Mouse (Mus musculus) intestine, embryonic 16.5 days (tissue): ENCODE data around the gene Slc5a4a. TPM values are rescaled to one million over a fixed set of nuclear protein-coding genes. Genes with fewer than 3 reads are reported as not detected.

Experiments used
- ATAC-seq: fragments of 200-750 bp; cut with Nextera tagmentation; 2 replicates; pipeline ENCODE4 v1.8.0; 2017; ENCODE audit warnings: moderate TSS enrichment, moderate library complexity
- H3K27ac ChIP-seq: fragments of 300-500 bp; sonication (generic); 2 replicates; pipeline ENCODE4 v1.5.1; 2014; ENCODE audit warnings: mild to moderate bottlenecking, low read length
- H3K27me3 ChIP-seq: fragments of 300-500 bp; sonication (generic); replicated peaks from 2 replicates; pipeline ENCODE4 v1.6.1; 2014; ENCODE audit warnings: low read length, control low read depth, mixed read lengths; ENCODE audit not compliant: control insufficient read depth, insufficient read depth
- H3K36me3 ChIP-seq: fragments of 300-500 bp; sonication (generic); 2 replicates; pipeline ENCODE4 v1.6.1; 2014; ENCODE audit warnings: low read length, control low read depth; ENCODE audit not compliant: control insufficient read depth, insufficient read depth
- H3K4me1 ChIP-seq: fragments of 300-500 bp; sonication (generic); 2 replicates; pipeline ENCODE4 v1.6.1; 2014; ENCODE audit warnings: low read length, control low read depth, mixed read lengths; ENCODE audit not compliant: control insufficient read depth, insufficient read depth
- H3K4me2 ChIP-seq: fragments of 300-500 bp; sonication (generic); 2 replicates; pipeline ENCODE4 v1.6.1; 2014; ENCODE audit warnings: low read depth, low read length, control low read depth
- H3K4me3 ChIP-seq: fragments of 300-500 bp; sonication (generic); 2 replicates; pipeline ENCODE4 v1.5.1; 2014; ENCODE audit warnings: mild to moderate bottlenecking, low read length
- H3K9ac ChIP-seq: fragments of 300-500 bp; sonication (generic); 2 replicates; pipeline ENCODE4 v1.6.1; 2014; ENCODE audit warnings: low read depth, low read length
- H3K9me3 ChIP-seq: fragments of 300-500 bp; sonication (generic); 2 replicates; pipeline ENCODE4 v1.6.1; 2016; ENCODE audit warnings: low read length, control low read depth; ENCODE audit not compliant: control insufficient read depth
- WGBS: fragments of 180-500 bp; shearing (Covaris S2); extraction: QIAGEN DNeasy Blood & Tissue Kit; methylation state at CpG from one replicate; pipeline ENCODE4 v1.1.7; 2014; 5-methylcytosine and 5-hydroxymethylcytosine counted together
- polyA plus RNA-seq: library from polyadenylated mRNA; unstranded; fragments of >200 nt; fragmentation: Nextera tagmentation; extraction: Ambion mirVana; gene quantifications from 2 replicates; pipeline ENCODE4 v1.2.1, GENCODE M21; 2015

Slc5a4a gene
- polyA plus RNA-seq, 1 experiment from 2014 or later = 0.28 TPM

DNA sequence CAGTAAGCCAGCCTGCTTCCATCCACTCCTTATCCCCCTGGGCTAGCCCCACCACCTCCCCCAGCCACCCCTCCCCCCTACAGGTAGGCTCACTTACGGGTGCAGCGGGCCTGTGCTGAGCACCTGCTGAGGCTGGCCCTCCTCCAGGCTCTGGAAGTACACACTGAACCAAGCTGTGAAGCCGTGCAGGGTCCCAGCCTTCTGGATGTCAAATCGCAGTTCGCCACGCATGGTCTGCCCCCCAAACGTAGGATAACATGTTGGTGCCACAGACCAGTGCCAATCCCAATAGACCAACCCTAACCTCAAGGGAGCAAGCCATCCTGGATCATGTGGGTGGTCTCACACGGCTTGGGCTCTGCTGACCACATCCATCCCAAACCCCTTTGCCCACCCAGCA, 62.0 kb downstream of the Slc5a4a start:
- Histone ChIP-seq H3K4me2 (no peak overlapping the region), H3K36me3 (peaks cover 6% of the 10 kb centered on the region), H3K27ac (no peak overlapping the region), H3K9ac (no peak overlapping the region), H3K4me1 (no peaks in the 10 kb centered on the region), H3K4me3 (no peak overlapping the region), H3K9me3 (0 out of 2 replicates have a peak, but pooled peaks cover 4% of the 10 kb centered on the region), H3K27me3 (no peaks in the 10 kb centered on the region)
- ATAC-seq = no peak
- WGBS = 93% methylated on average over 8 of the region's 8 CpGs

DNA sequence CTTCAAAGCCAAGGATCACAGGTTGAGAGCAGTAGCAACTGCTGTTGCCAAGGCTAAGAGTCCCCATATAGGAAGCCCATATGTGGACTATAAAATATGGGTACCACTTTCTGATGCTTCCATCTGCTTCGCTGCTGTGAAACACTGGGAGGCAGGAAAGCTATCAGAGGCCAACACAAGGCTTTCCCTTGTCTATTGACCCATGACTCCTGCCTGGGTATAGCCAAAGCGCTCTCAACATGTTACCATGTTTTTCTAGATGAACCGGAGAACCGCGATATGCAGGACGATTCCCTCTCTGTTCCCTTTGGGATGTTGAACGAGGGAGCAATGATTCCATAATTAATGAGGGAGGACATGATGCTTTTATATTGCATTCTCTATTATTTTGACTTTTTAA, 63.6 kb downstream of the Slc5a4a start:
- no peak for ATAC-seq
- H3K9me3 ChIP-seq = 0 out of 2 replicates have a peak, but pooled peaks cover 11% of the 10 kb centered on the region

DNA sequence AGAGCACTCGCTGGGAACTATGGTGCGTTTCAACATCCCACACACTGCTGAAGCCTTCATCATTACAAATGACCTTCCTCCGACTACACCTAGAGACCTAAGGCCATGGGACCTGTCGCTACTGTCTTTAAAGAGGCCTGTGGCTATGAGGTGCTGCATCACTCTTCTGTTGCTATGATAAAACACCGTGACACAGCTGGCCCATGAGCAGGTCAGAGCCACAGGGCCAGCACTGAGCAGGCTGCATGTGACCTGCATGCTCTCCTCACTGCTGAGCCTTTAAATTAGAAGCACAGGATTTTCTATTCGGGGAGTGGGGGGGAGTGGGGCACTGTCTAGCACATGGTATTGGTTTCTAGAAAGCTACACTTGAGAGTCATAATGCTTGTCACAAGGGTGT, 64.9 kb downstream of the Slc5a4a start:
- H3K4me1 ChIP-seq = no peaks in the 10 kb centered on the region
- no peak overlapping the region for H3K9ac ChIP-seq
- H3K36me3 ChIP-seq = peaks cover 21% of the 10 kb centered on the region
- no peak for ATAC-seq
- H3K27me3 ChIP-seq = no peaks in the 10 kb centered on the region
- H3K4me3 ChIP-seq = no peak overlapping the region
- no peak overlapping the region for H3K27ac ChIP-seq
- 90% methylated on average over 6 of the region's 6 CpGs for WGBS
- H3K9me3 ChIP-seq = 0 out of 2 replicates have a peak, but pooled peaks cover 11% of the 10 kb centered on the region
- H3K4me2 ChIP-seq = no peak overlapping the region

More for the DNA sequence above, 63.6 kb downstream of the Slc5a4a start:
- WGBS = 95% methylated on average over 7 of the region's 7 CpGs
- H3K9ac ChIP-seq = no peak overlapping the region
- H3K4me1 ChIP-seq = no peaks in the 10 kb centered on the region
- peaks cover 21% of the 10 kb centered on the region for H3K36me3 ChIP-seq
- H3K27me3 ChIP-seq = no peaks in the 10 kb centered on the region
- H3K27ac ChIP-seq = no peak overlapping the region
- H3K4me2 ChIP-seq = no peak overlapping the region
- no peak overlapping the region for H3K4me3 ChIP-seq

DNA sequence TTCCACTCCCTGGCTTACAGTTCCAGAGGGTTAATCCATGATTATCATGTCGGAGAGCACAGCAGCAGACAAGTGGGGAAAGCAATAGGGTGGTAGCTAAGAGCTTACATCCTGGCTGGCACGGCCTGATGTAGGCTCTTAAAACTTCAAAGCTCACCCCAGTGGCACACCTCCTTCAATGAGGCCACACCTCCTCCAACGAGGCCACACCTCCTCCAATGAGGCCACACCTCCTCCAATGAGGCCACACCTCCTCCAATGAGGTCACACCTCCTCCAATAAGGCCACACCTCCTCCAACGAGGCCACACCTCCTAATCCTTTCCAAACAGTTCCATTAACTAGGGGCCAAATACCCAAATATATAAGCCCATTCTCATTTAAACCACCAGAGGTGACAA, 66.9 kb downstream of the Slc5a4a start:
- H3K27ac ChIP-seq = no peak overlapping the region
- H3K9me3 ChIP-seq = 0 out of 2 replicates have a peak, but pooled peaks cover 11% of the 10 kb centered on the region
- H3K4me3 ChIP-seq = no peak overlapping the region
- no peak overlapping the region for H3K9ac ChIP-seq
- H3K27me3 ChIP-seq = no peaks in the 10 kb centered on the region
- no peak for ATAC-seq
- H3K4me1 ChIP-seq = no peaks in the 10 kb centered on the region
- 96% methylated on average over 4 of the region's 4 CpGs for WGBS
- no peak overlapping the region for H3K4me2 ChIP-seq
- H3K36me3 ChIP-seq = peaks cover 23% of the 10 kb centered on the region

DNA sequence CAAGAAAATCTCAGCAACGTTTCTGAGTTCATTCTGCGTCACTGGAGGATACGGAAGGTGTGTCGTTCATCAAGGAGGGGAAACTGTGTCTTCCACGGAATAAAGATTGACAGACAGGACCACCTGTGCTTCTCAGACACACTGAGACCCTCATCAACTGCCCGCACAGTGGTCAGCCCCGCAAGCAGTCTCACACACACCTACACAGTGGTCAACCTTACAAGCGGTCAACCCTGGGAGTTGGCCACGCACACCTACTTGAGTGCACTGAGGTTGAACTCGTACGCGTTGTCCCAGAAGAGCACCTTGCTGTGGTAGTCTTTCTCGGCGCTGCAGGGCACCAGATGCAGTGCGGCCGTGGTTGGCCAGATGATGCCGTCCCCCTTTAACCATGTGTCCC, 69.8 kb downstream of the Slc5a4a start:
- 95% methylated on average over 17 of the region's 17 CpGs for WGBS
- Histone ChIP-seq H3K4me1 (no peaks in the 10 kb centered on the region), H3K36me3 (peaks cover 26% of the 10 kb centered on the region), H3K27ac (no peak overlapping the region), H3K4me2 (no peak overlapping the region), H3K4me3 (no peak overlapping the region), H3K27me3 (no peaks in the 10 kb centered on the region), H3K9ac (no peak overlapping the region), H3K9me3 (0 out of 2 replicates have a peak, but pooled peaks cover 11% of the 10 kb centered on the region)
- ATAC-seq = no peak

DNA sequence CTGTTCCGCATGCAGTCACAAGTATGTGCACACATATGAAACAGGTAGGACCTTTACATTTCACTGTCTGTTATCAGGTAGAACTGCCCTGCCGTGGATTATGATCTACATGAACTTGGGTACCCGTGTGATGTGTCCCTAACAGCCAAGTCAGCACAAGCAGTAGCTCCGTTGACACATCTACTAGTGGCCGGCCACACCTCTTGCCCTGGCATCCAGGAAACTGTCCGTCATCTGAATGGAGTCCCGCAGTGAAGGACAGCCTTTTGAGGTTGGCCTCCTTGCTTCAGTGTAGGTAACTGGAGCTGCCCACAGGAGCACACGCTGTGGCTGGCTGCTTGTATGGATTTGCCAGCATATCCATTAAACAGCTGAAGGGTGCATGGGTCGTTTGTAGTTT, 71.0 kb downstream of the Slc5a4a start:
- 79% methylated on average over 9 of the region's 9 CpGs for WGBS
- Histone ChIP-seq H3K9me3 (0 out of 2 replicates have a peak, but pooled peaks cover 11% of the 10 kb centered on the region), H3K9ac (no peak overlapping the region), H3K27ac (no peak overlapping the region), H3K4me1 (no peaks in the 10 kb centered on the region), H3K4me2 (no peak overlapping the region), H3K27me3 (no peaks in the 10 kb centered on the region), H3K36me3 (peaks cover 27% of the 10 kb centered on the region), H3K4me3 (no peak overlapping the region)
- no peak for ATAC-seq

DNA sequence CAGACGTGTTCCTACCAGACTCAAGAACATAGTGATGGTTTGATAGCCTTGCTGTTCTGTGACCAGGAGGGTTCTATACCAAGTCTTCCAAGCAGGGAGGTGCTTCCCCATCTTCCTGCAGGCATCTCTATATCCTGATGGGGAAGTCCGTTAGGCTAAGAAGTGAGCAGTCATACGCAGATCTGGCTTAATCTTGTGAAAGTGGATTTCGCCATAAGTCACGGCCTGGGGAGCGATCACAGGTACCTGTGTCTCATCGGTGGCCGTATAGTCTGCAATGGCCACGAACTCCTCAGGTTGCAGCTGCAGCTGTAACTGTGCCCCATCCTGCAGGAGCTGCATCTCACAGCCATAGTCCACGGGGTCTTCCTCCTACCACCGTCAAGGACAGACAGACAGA, 78.7 kb downstream of the Slc5a4a start:
- no peak for ATAC-seq
- Histone ChIP-seq H3K27me3 (no peaks in the 10 kb centered on the region), H3K9me3 (no peaks in the 10 kb centered on the region), H3K4me3 (no peak overlapping the region), H3K27ac (no peak overlapping the region), H3K4me2 (no peak overlapping the region), H3K9ac (no peak overlapping the region), H3K36me3 (peaks cover 3% of the 10 kb centered on the region; the same call in 1 of the 2 replicates), H3K4me1 (peaks cover 2% of the 10 kb centered on the region; the same call in 1 of the 2 replicates)
- WGBS = 90% methylated on average over 11 of the region's 11 CpGs

DNA sequence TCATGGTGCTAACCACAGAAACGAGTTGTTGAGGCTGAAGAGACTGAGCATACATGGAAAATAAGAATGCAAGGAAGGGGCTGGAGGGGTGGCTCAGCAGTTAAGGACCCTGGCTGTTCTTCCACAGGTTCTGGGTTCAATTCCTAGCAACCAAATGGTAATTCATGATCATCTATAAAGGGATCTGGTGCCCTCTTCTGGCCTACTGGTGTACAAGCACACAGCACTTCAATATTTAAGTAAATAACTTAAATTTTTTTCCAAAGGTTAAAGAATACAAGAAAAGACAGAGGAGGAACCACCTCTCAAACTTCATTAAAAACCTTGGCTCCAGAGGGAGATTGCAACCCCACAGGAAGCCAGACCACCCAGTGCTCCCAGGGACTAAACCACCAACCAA, 82.4 kb downstream of the Slc5a4a start:
- Histone ChIP-seq H3K9ac (no peak overlapping the region), H3K27ac (no peak overlapping the region), H3K4me3 (no peak overlapping the region), H3K4me2 (no peak overlapping the region), H3K27me3 (no peaks in the 10 kb centered on the region), H3K4me1 (peaks cover 2% of the 10 kb centered on the region; the same call in 1 of the 2 replicates), H3K9me3 (no peaks in the 10 kb centered on the region), H3K36me3 (no peaks in the 10 kb centered on the region)
- 70% methylated on average over 1 of the region's 1 CpGs for WGBS
- ATAC-seq = no peak

DNA sequence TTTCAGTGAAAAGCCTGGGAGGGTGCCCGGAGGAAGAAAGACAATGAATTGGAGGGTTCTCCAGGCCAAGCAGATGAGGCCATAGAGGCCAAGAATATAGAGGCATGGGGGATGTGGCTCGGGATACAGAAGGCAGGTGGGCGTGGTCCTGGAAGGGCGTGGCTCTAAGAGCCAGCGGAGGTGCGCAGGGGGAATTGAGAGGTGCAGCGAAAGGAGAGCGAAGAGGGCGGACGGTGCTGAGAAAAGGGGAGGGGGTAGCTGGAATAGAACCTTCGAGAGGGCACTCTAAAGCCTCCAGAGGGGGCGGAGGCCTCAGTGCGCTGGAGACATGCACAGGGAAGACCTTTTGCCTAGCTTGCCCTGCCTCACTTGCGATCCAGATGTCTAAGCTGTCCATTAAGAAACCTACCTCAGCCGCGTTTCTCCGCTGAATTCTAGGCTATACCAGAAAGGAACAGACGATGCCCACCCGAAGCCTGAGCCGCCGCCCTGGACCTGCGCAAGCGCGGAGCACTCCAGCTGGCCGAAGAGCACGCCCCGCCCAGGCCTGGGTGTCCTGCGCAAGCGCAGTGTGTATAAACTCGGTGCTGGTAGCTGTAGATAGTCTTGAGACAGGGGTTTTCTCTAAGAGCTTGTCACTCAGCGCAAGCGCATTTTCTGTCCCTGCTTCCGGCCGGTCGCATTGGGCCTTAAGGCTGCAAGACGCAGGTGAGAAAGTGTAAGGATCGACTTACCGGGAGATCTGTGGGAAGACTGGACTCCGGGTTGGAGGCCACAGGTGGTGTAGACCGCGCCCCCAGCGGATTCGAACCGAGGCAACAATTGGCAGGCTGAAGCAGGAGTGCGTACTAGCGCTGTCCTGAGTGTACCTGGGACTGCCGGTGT, 90.3 kb downstream of the Slc5a4a start, which contains the start of gene Prmt2:
Prmt2 (minus strand) TSS at position 525 of the 885 bp plus-strand sequence.
- no peaks in the 10 kb centered on the region for H3K36me3 ChIP-seq
- no peaks in the 10 kb centered on the region for H3K9me3 ChIP-seq
- H3K9ac ChIP-seq = peak within 1 kb of the TSS; percentile 79
- peak within 1 kb of the TSS; percentile 78 for H3K27ac ChIP-seq
- H3K27me3 ChIP-seq = no peaks in the 10 kb centered on the region
- peaks cover 4% of the 10 kb centered on the region; the same call in 1 of the 2 replicates for H3K4me1 ChIP-seq
- H3K4me3 ChIP-seq = peak within 1 kb of the TSS; percentile 75
- peak within 1 kb of the TSS; percentile 76 for H3K4me2 ChIP-seq
- under 1% methylated on average over 47 of the region's 47 CpGs for WGBS
- peak; percentile 100 for ATAC-seq
